In genomic region chr5:117976657-117977500, GRCm38 (mm10) we compare ENCODE assay signal across 8 mouse cellular contexts. TPM values are rescaled to one million over a fixed set of nuclear protein-coding genes. Genes with fewer than 3 reads are reported as not detected.
DNase-seq lines count a peak whose midpoint lies in the region; ATAC-seq and TF ChIP-seq lines count a peak whose summit lies in the region.

Fbxo21 (plus strand) TSS chr5:117976730.

- no peak for TF ChIP-seq EP300 in ES-Bruce4 (IDR thresholded peaks at IDR 0.05; ENCODE audit: insufficient read depth, low read depth, low read length)

- no peak for TF ChIP-seq CTCF in ES-Bruce4 (IDR thresholded peaks at IDR 0.05; ENCODE audit: low read depth, low read length)

- no peaks in the 10 kb centered on the region for H3K27me3 ChIP-seq in ES-Bruce4 (ENCODE audit: control insufficient read depth, insufficient read depth, low read length, poor library complexity, severe bottlenecking)
- no peaks in the 10 kb centered on the region for H3K27me3 ChIP-seq in forebrain, embryonic 14.5 days (replicated peaks; ENCODE audit: control insufficient read depth, insufficient read depth, low read length)
- no peaks in the 10 kb centered on the region for H3K27me3 ChIP-seq in neural tube, embryonic 15.5 days (replicated peaks)

- H3K4me1 ChIP-seq in ES-Bruce4 (ENCODE audit: control insufficient read depth, insufficient read depth, low read length), result no peaks in the 10 kb centered on the region
- peaks cover 19% of the 10 kb centered on the region for H3K4me1 ChIP-seq in forebrain, embryonic 14.5 days (ENCODE audit: control insufficient read depth, insufficient read depth, low read length)
- peaks cover 38% of the 10 kb centered on the region for H3K4me1 ChIP-seq in neural tube, embryonic 15.5 days

- H3K4me2 ChIP-seq in forebrain, embryonic 14.5 days (ENCODE audit: low read length), result peak within 1 kb of the TSS; percentile 83
- H3K4me2 ChIP-seq in neural tube, embryonic 15.5 days, result peak within 1 kb of the TSS; percentile 78

- H3K36me3 ChIP-seq in ES-Bruce4 (ENCODE audit: control insufficient read depth, insufficient read depth, low read length, poor library complexity, severe bottlenecking), result peaks cover 5% of the 10 kb centered on the region; the same call in 1 of the 2 replicates
- peaks cover 31% of the 10 kb centered on the region for H3K36me3 ChIP-seq in forebrain, embryonic 14.5 days (ENCODE audit: control insufficient read depth, insufficient read depth, low read length)
- H3K36me3 ChIP-seq in neural tube, embryonic 15.5 days, result peaks cover 17% of the 10 kb centered on the region

- WGBS in forebrain, embryonic 14.5 days, result under 1% methylated on average over 67 of the region's 88 CpGs
- WGBS in neural tube, embryonic 15.5 days, result under 1% methylated on average over 77 of the region's 88 CpGs

- peak; percentile 97 for DNase-seq in forebrain, embryonic 14.5 days (ENCODE audit: low spot score)
- peak; percentile 97 to 99 for DNase-seq in heart, postnatal 14 days
- DNase-seq in layer of hippocampus, adult 11-12 months (ENCODE audit: low spot score), result peak; percentile 98
- DNase-seq in lung, adult 18-20 months, result peak; percentile 96 to 97
- DNase-seq in testis, postnatal 14 days (ENCODE audit: low spot score), result peak; percentile 98

- H3K27ac ChIP-seq in ES-Bruce4 (ENCODE audit: insufficient read depth, low read length), result no peak within 1 kb of the TSS
- H3K27ac ChIP-seq in forebrain, embryonic 14.5 days (ENCODE audit: low read depth, low read length), result peak within 1 kb of the TSS; percentile 91
- peak within 1 kb of the TSS; percentile 92 for H3K27ac ChIP-seq in neural tube, embryonic 15.5 days (replicated peaks)

- ATAC-seq in cerebellum, adult (ENCODE audit: insufficient number of reproducible peaks, low FRiP score, low TSS enrichment), result peak; percentile 85
- ATAC-seq in forebrain, embryonic 14.5 days, result peak; percentile 94
- ATAC-seq in neural tube, embryonic 15.5 days (ENCODE audit: low FRiP score), result peak; percentile 95

- no peaks in the 10 kb centered on the region for H3K9me3 ChIP-seq in ES-Bruce4 (replicated peaks; ENCODE audit: control insufficient read depth, insufficient read depth, low read length, poor library complexity, severe bottlenecking)
- no peaks in the 10 kb centered on the region for H3K9me3 ChIP-seq in forebrain, embryonic 14.5 days (replicated peaks; ENCODE audit: control insufficient read depth, low read length)
- no peaks in the 10 kb centered on the region for H3K9me3 ChIP-seq in neural tube, embryonic 15.5 days (replicated peaks)

- H3K4me3 ChIP-seq in ES-Bruce4 (ENCODE audit: low read depth, low read length), result peak within 1 kb of the TSS; percentile 73
- peak within 1 kb of the TSS; percentile 100 for H3K4me3 ChIP-seq in forebrain, embryonic 14.5 days (ENCODE audit: low read depth, low read length)
- H3K4me3 ChIP-seq in neural tube, embryonic 15.5 days (replicated peaks), result peak within 1 kb of the TSS; percentile 96

- peak within 1 kb of the TSS; percentile 82 for H3K9ac ChIP-seq in ES-Bruce4 (ENCODE audit: low read depth, poor library complexity, severe bottlenecking)
- H3K9ac ChIP-seq in forebrain, embryonic 14.5 days (ENCODE audit: low read length), result peak within 1 kb of the TSS; percentile 97
- H3K9ac ChIP-seq in neural tube, embryonic 15.5 days (replicated peaks), result peak within 1 kb of the TSS; percentile 94

- intact Hi-C loops in heart, postnatal 14 days (cut with DNase I), result no loop called here

- peak; percentile 51 for TF ChIP-seq POLR2A in ES-Bruce4 (IDR thresholded peaks at IDR 0.05; ENCODE audit: insufficient read depth, low read length)

RNA-seq across cellular contexts. Expression of gene Fbxo21, which starts in this region (rescaled TPM):
- polyA plus RNA-seq in ES-Bruce4 (2011; ENCODE audit: insufficient read depth, insufficient read length, low read depth, missing spikeins), result 54.6 and 60.1 TPM in 2 replicates
- 109 and 147 TPM in 2 replicates for polyA plus RNA-seq in forebrain, embryonic 14.5 days (2014; fragmentation: Nextera tagmentation; extraction: Ambion mirVana)
- 10 to 100 TPM; 40.4 to 41.3 TPM for total RNA-seq in heart, postnatal 14 days (2021)
- polyA plus RNA-seq in neural tube, embryonic 15.5 days (2015; fragmentation: Nextera tagmentation; extraction: Ambion mirVana), result 127 and 143 TPM in 2 replicates
